Mouse (Mus musculus) heart, adult 18-20 months (tissue): ENCODE results near the gene Tnrc6b. TPM values are rescaled to one million over a fixed set of nuclear protein-coding genes. Genes with fewer than 3 reads are reported as not detected.

ENCODE experiments used
- DNase-seq, 2 experiments: peaks; one replicate each; pipeline ENCODE4 v3.0.0; 2021 to 2022; ENCODE audit warnings: mixed read lengths in 1 of 2
- total RNA-seq, 2 experiments: library from RNA; stranded (reverse); gene quantifications; 2 replicates each; pipeline ENCODE4 v1.2.3; 2021

Gene Tnrc6b
- total RNA-seq, 2 experiments from 2014 or later: 42.3 to 48.8 TPM

- no peak for DNase-seq
Measured at GRCm38 (mm10) chr15:80736553-80736952, 25.4 kb downstream of the Tnrc6b start.

- DNase-seq: no peak
Measured at GRCm38 (mm10) chr15:80738244-80738643, 27.1 kb downstream of the Tnrc6b start.

GRCm38 (mm10) chr15:80739972-80740371 is 28.9 kb downstream of the Tnrc6b start:
- DNase-seq: no peak

- DNase-seq: no peak
Measured at GRCm38 (mm10) chr15:80741836-80742235, 30.7 kb downstream of the Tnrc6b start.

GRCm38 (mm10) chr15:80742991-80743474 is 31.9 kb downstream of the Tnrc6b start:
- no peak for DNase-seq

- no peak for DNase-seq
Measured at GRCm38 (mm10) chr15:80743606-80744005, 32.5 kb downstream of the Tnrc6b start.

- DNase-seq: no peak
Measured at GRCm38 (mm10) chr15:80744667-80745422, 33.7 kb downstream of the Tnrc6b start.

GRCm38 (mm10) chr15:80748979-80749378 is 37.9 kb downstream of the Tnrc6b start:
- no peak for DNase-seq

- peak in 1 of 2 experiments; percentile 19 for DNase-seq
Measured at GRCm38 (mm10) chr15:80753351-80753750, 42.2 kb downstream of the Tnrc6b start.

GRCm38 (mm10) chr15:80754103-80754502 is 43.0 kb downstream of the Tnrc6b start:
- DNase-seq: no peak

- no peak for DNase-seq
Measured at GRCm38 (mm10) chr15:80759451-80759850, 48.3 kb downstream of the Tnrc6b start.

- DNase-seq: no peak
Measured at GRCm38 (mm10) chr15:80760504-80760903, 49.4 kb downstream of the Tnrc6b start.

- no peak for DNase-seq
Measured at GRCm38 (mm10) chr15:80760935-80761334, 49.8 kb downstream of the Tnrc6b start.

GRCm38 (mm10) chr15:80762621-80763020 is 51.5 kb downstream of the Tnrc6b start:
- no peak for DNase-seq

- DNase-seq: no peak
Measured at GRCm38 (mm10) chr15:80764666-80765065, 53.6 kb downstream of the Tnrc6b start.

GRCm38 (mm10) chr15:80765381-80765780 is 54.3 kb downstream of the Tnrc6b start:
- DNase-seq: peak; percentile 66 to 75

- DNase-seq: no peak
Measured at GRCm38 (mm10) chr15:80768216-80768615, 57.1 kb downstream of the Tnrc6b start.

- DNase-seq: no peak
Measured at GRCm38 (mm10) chr15:80771926-80772441, 60.9 kb downstream of the Tnrc6b start.

- no peak for DNase-seq
Measured at GRCm38 (mm10) chr15:80774666-80775065, 63.6 kb downstream of the Tnrc6b start.

GRCm38 (mm10) chr15:80779006-80779405 is 67.9 kb downstream of the Tnrc6b start:
- DNase-seq: no peak

GRCm38 (mm10) chr15:80780154-80780751 is 69.1 kb downstream of the Tnrc6b start:
- DNase-seq: no peak

- DNase-seq: no peak
Measured at GRCm38 (mm10) chr15:80781218-80781806, 70.2 kb downstream of the Tnrc6b start.

- peak; percentile 17 to 37 for DNase-seq
Measured at GRCm38 (mm10) chr15:80784553-80784971, 73.4 kb downstream of the Tnrc6b start.
